18 mouse cellular contexts compared by ENCODE assay signal in genomic region chr4:152263089-152263488, GRCm38 (mm10). TPM values are rescaled to one million over a fixed set of nuclear protein-coding genes. Genes with fewer than 3 reads are reported as not detected.
DNase-seq lines count a peak whose midpoint lies in the region; ATAC-seq and TF ChIP-seq lines count a peak whose summit lies in the region.
"Had no signal": no experiment of that assay in that cellular context is flagged by ENCODE, and none has a peak within 500 bp of the region (broad histone marks: within the 10 kb centered on the region; RNA-seq: fewer than 3 reads in every experiment).

No protein-coding gene starts in this region.

- no peak for TF ChIP-seq CTCF in E14TG2a.4 (conservative IDR thresholded peaks at IDR 0.05; ENCODE audit: low read length)

- no peaks in the 10 kb centered on the region for H3K9me3 ChIP-seq in heart, embryonic 13.5 days
- no peaks in the 10 kb centered on the region for H3K9me3 ChIP-seq in E14TG2a.4 (ENCODE audit: low read length)
- no peaks in the 10 kb centered on the region for H3K9me3 ChIP-seq in liver, embryonic 13.5 days (replicated peaks)
- H3K9me3 ChIP-seq: limb, embryonic 13.5 days; neural tube, embryonic 15.5 days had no signal

- H3K4me2 ChIP-seq in heart, embryonic 13.5 days, result no peak overlapping the region
- H3K4me2 ChIP-seq in liver, embryonic 13.5 days, result peak overlapping the region; percentile 58
- H3K4me2 ChIP-seq: limb, embryonic 13.5 days; neural tube, embryonic 15.5 days had no signal

- no peaks in the 10 kb centered on the region for H3K27me3 ChIP-seq in heart, embryonic 13.5 days (replicated peaks)
- H3K27me3 ChIP-seq in E14TG2a.4 (ENCODE audit: insufficient read depth, low read length), result no peaks in the 10 kb centered on the region
- H3K27me3 ChIP-seq in liver, embryonic 13.5 days, result no peaks in the 10 kb centered on the region
- H3K27me3 ChIP-seq: limb, embryonic 13.5 days; neural tube, embryonic 15.5 days; Patski had no signal

- H3K4me1 ChIP-seq in heart, embryonic 13.5 days, result peaks cover 92% of the 10 kb centered on the region
- peaks cover 69% of the 10 kb centered on the region for H3K4me1 ChIP-seq in E14TG2a.4 (replicated peaks; ENCODE audit: low read depth, low read length)
- peaks cover 39% of the 10 kb centered on the region for H3K4me1 ChIP-seq in liver, embryonic 13.5 days (replicated peaks)

- peak overlapping the region; percentile 71 for H3K9ac ChIP-seq in heart, embryonic 13.5 days
- H3K9ac ChIP-seq in liver, embryonic 13.5 days, result peak overlapping the region; percentile 43; the same call in 1 of the 2 replicates
- H3K9ac ChIP-seq: neural tube, embryonic 15.5 days had no signal

- peak overlapping the region; percentile 96 for H3K27ac ChIP-seq in heart, embryonic 13.5 days (replicated peaks)
- H3K27ac ChIP-seq in liver, embryonic 13.5 days, result peak overlapping the region; percentile 85
- H3K27ac ChIP-seq: limb, embryonic 13.5 days; macrophage; neural tube, embryonic 15.5 days had no signal

- H3K36me3 ChIP-seq in heart, embryonic 13.5 days, result peaks cover 26% of the 10 kb centered on the region
- H3K36me3 ChIP-seq in E14TG2a.4 (ENCODE audit: insufficient read depth, low read length), result peaks cover 44% of the 10 kb centered on the region
- no peaks in the 10 kb centered on the region for H3K36me3 ChIP-seq in liver, embryonic 13.5 days
- H3K36me3 ChIP-seq: limb, embryonic 13.5 days had no signal

- H3K4me3 ChIP-seq in heart, embryonic 13.5 days, result no peak overlapping the region
- H3K4me3 ChIP-seq in E14TG2a.4 (replicated peaks; ENCODE audit: low read length), result peak overlapping the region; percentile 62
- H3K4me3 ChIP-seq in liver, embryonic 13.5 days (replicated peaks), result peak overlapping the region; percentile 14; the same call in 1 of the 2 replicates
- H3K4me3 ChIP-seq: limb, embryonic 13.5 days; neural tube, embryonic 15.5 days had no signal

- 35% methylated on average over 9 of the region's 9 CpGs for whole genome bisulfite sequencing in heart, embryonic 13.5 days
- 43% methylated on average over 9 of the region's 9 CpGs for WGBS in liver, embryonic 13.5 days (ENCODE audit: insufficient replicate concordance)

- no peak for DNase-seq in heart, adult 18-20 months
- DNase-seq in ZHBTc4 (ENCODE audit: low read depth, low spot score), result peak; percentile 50
- peak; percentile 63 for DNase-seq in liver, embryonic 13.5 days
- DNase-seq in Muller cell, postnatal 12 days (ENCODE audit: inconsistent ontology term), result no peak
- DNase-seq in spleen, postnatal 4 days (ENCODE audit: low spot score in 2 of 2), result no peak
- DNase-seq: cerebellum, adult 11-12 months; right cerebral cortex, postnatal 25 days; thymus, postnatal 14 days had no signal

- ATAC-seq in heart, embryonic 13.5 days (ENCODE audit: extremely low read depth, insufficient number of reproducible peaks, low FRiP score, low TSS enrichment), result no peak
- peak; percentile 69 for ATAC-seq in liver, embryonic 13.5 days (ENCODE audit: low read depth)
- ATAC-seq: CD4-positive, CD25-positive, alpha-beta regulatory T cell, adult 4 months; Patski had no signal

RNA-seq across cellular contexts. Expression of gene Gpr153, which starts 10.9 kb away (rescaled TPM):
- 9.2 and 9.6 TPM in 2 replicates for polyA plus RNA-seq in heart, embryonic 13.5 days (2015; fragmentation: Nextera tagmentation; extraction: Ambion mirVana)
- total RNA-seq in heart, adult 18-20 months (2021), result 10 to 100 TPM in 1 of 2 experiments, 1 to 10 TPM in 1; 8.0 to 10.2 TPM
- polyA plus RNA-seq in liver, embryonic 13.5 days (2015; fragmentation: Nextera tagmentation; extraction: Ambion mirVana), result 0.81 and 0.82 TPM in 2 replicates
- polyA plus RNA-seq: macrophage had no signal

RNA-seq across cellular contexts. Expression of gene Hes3, which starts 28.4 kb away (rescaled TPM):
- polyA plus RNA-seq in heart, embryonic 13.5 days (2015; fragmentation: Nextera tagmentation; extraction: Ambion mirVana), result not detected in 2 replicates
- not detected for total RNA-seq in heart, adult 18-20 months (2021)
- not detected in 2 replicates for polyA plus RNA-seq in liver, embryonic 13.5 days (2015; fragmentation: Nextera tagmentation; extraction: Ambion mirVana)
- total RNA-seq: adrenal gland, postnatal 10 days had no signal
- polyA plus RNA-seq: CD4-positive, CD25-positive, alpha-beta regulatory T cell, adult 4 months; intestine, postnatal 0 days; large intestine, adult 2 months; limb, embryonic 13.5 days; macrophage had no signal

RNA-seq across cellular contexts. Expression of gene Icmt, which starts 33.9 kb away (rescaled TPM):
- 16.8 and 19.7 TPM in 2 replicates for polyA plus RNA-seq in heart, embryonic 13.5 days (2015; fragmentation: Nextera tagmentation; extraction: Ambion mirVana)
- 10 to 100 TPM; 25.7 to 32.2 TPM for total RNA-seq in heart, adult 18-20 months (2021)
- 7.9 and 8.6 TPM in 2 replicates for polyA plus RNA-seq in liver, embryonic 13.5 days (2015; fragmentation: Nextera tagmentation; extraction: Ambion mirVana)

RNA-seq across cellular contexts. Expression of gene Rnf207, which starts 55.7 kb away (rescaled TPM):
- 71.2 and 73.2 TPM in 2 replicates for polyA plus RNA-seq in heart, embryonic 13.5 days (2015; fragmentation: Nextera tagmentation; extraction: Ambion mirVana)
- 10 to 100 TPM; 38.8 to 46.0 TPM for total RNA-seq in heart, adult 18-20 months (2021)
- polyA plus RNA-seq in liver, embryonic 13.5 days (2015; fragmentation: Nextera tagmentation; extraction: Ambion mirVana), result 0.27 and 0.31 TPM in 2 replicates
- polyA plus RNA-seq: CD4-positive, CD25-positive, alpha-beta regulatory T cell, adult 4 months; macrophage had no signal

Comparison
In these comparisons a context has a peak if more than half of its experiments do, and no peak if none do; other contexts are left out.
1. DNase-seq: peak in ZHBTc4 (single experiment) and liver, embryonic 13.5 days (single experiment); none in heart, adult 18-20 months (0 of 2), Muller cell, postnatal 12 days (single experiment) and spleen, postnatal 4 days (0 of 2).